Mouse (Mus musculus): ENCODE results near the gene Kirrel3. TPM values are rescaled to one million over a fixed set of nuclear protein-coding genes. Genes with fewer than 3 reads are reported as not detected.

The Kirrel3 gene
- total and polyA plus RNA-seq, 2 experiments from 2014 or later, result 0.29 to 0.42 TPM

DNA sequence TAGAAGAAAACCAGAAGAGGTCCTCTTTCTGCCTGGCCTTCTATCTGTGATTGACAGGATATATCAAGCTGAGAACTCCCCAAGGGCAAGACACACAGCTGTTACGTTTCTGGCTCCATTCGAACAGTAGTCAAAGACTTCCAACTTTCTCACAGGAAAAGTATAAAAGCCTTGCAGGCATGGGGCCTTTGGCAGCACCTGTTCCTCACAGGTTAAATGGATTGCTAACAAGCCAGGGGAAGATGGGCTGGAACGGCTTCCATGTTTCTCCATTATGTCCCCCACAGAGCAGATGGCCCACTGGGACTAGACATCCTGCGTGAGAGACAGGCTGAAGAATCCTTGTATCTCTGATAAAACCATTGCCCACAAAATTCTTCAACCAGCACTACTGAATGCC, 415.5 kb downstream of the Kirrel3 start:
- Histone ChIP-seq H3K36me3 (replicated peaks; ENCODE audit: control insufficient read depth, insufficient read depth, low read length) (no peaks in the 10 kb centered on the region), H3K4me3 (ENCODE audit: low read depth, low read length) (no peak overlapping the region), H3K9ac (replicated peaks; ENCODE audit: low read depth, low read length) (no peak overlapping the region), H3K27ac (ENCODE audit: low read depth) (no peak overlapping the region), H3K9me3 (replicated peaks; ENCODE audit: control insufficient read depth, low read length) (no peaks in the 10 kb centered on the region), H3K4me2 (ENCODE audit: low read depth, low read length) (no peak overlapping the region), H3K27me3 (ENCODE audit: control insufficient read depth, insufficient read depth, low read length) (no peaks in the 10 kb centered on the region), H3K4me1 (ENCODE audit: control insufficient read depth, insufficient read depth) (no peaks in the 10 kb centered on the region)
- DNase-seq (ENCODE audit: low spot score) (no peak), ATAC-seq (ENCODE audit: insufficient read depth, low read depth) (no peak)
- no peak for TF ChIP-seq EP300 (IDR thresholded peaks at IDR 0.05; ENCODE audit: low read depth)
- no peak for TF ChIP-seq CTCF (IDR thresholded peaks at IDR 0.05; ENCODE audit: low read depth)
- 70% methylated on average over 4 of the region's 4 CpGs for WGBS

DNA sequence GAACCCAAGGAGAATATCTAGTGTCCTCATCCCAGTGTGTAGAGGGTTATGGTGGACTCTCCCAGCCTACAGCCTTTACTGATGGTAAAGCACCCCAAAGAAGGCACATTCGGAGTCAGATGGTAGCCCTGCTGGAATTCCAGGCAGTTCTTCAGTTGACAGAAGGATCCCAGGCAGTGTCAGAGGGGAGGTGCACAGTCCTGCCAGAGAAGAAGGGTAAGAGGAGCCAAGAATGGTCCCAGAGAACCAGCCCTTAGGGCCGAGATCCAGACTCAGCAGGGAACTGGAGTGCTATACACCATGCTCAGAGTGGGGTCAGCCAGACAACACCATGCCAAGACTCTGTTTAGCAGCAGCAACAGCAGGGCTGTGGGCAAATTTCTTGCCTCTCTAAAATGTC, 416.2 kb downstream of the Kirrel3 start:
- H3K4me1 ChIP-seq (ENCODE audit: control insufficient read depth, insufficient read depth), result no peaks in the 10 kb centered on the region
- TF ChIP-seq EP300 (IDR thresholded peaks at IDR 0.05; ENCODE audit: low read depth) (no peak), CTCF (IDR thresholded peaks at IDR 0.05; ENCODE audit: low read depth) (no peak)
- no peak overlapping the region for H3K4me2 ChIP-seq (ENCODE audit: low read depth, low read length)
- DNase-seq (ENCODE audit: low spot score) (no peak), ATAC-seq (ENCODE audit: insufficient read depth, low read depth) (no peak)
- WGBS, result 55% methylated on average over 2 of the region's 2 CpGs
- no peak overlapping the region for H3K9ac ChIP-seq (replicated peaks; ENCODE audit: low read depth, low read length)
- H3K9me3 ChIP-seq (replicated peaks; ENCODE audit: control insufficient read depth, low read length), result no peaks in the 10 kb centered on the region
- no peak overlapping the region for H3K4me3 ChIP-seq (ENCODE audit: low read depth, low read length)
- no peaks in the 10 kb centered on the region for H3K36me3 ChIP-seq (replicated peaks; ENCODE audit: control insufficient read depth, insufficient read depth, low read length)
- H3K27me3 ChIP-seq (ENCODE audit: control insufficient read depth, insufficient read depth, low read length), result no peaks in the 10 kb centered on the region
- no peak overlapping the region for H3K27ac ChIP-seq (ENCODE audit: low read depth)

DNA sequence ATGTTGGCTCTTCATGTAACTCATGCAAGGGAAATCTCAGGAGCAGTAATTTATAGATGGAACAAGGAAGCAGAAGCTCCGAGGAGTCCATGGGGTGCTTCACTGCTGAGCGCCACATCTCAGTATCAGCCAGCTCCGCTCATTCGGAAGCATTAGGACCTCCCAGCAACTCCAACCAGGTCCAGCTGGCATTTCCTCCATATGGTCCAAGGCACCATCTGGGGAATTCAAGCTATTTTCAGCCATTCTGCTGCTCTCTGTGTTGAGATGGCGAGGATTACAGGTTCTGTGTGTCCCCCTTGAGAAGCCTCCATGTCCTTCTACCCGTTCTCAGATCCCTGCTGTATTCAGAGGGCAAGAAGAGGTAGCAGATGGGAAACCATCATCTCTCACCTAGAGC, 419.5 kb downstream of the Kirrel3 start:
- Histone ChIP-seq H3K9me3 (replicated peaks; ENCODE audit: control insufficient read depth, low read length) (no peaks in the 10 kb centered on the region), H3K9ac (replicated peaks; ENCODE audit: low read depth, low read length) (no peak overlapping the region), H3K27me3 (ENCODE audit: control insufficient read depth, insufficient read depth, low read length) (no peaks in the 10 kb centered on the region), H3K4me1 (ENCODE audit: control insufficient read depth, insufficient read depth) (no peaks in the 10 kb centered on the region), H3K4me2 (ENCODE audit: low read depth, low read length) (no peak overlapping the region), H3K27ac (ENCODE audit: low read depth) (no peak overlapping the region), H3K36me3 (replicated peaks; ENCODE audit: control insufficient read depth, insufficient read depth, low read length) (no peaks in the 10 kb centered on the region), H3K4me3 (ENCODE audit: low read depth, low read length) (no peak overlapping the region)
- 75% methylated on average over 6 of the region's 6 CpGs for whole genome bisulfite sequencing
- TF ChIP-seq CTCF (IDR thresholded peaks at IDR 0.05; ENCODE audit: low read depth) (no peak), EP300 (IDR thresholded peaks at IDR 0.05; ENCODE audit: low read depth) (no peak)
- DNase-seq (ENCODE audit: low spot score) (no peak), ATAC-seq (ENCODE audit: insufficient read depth, low read depth) (no peak)

DNA sequence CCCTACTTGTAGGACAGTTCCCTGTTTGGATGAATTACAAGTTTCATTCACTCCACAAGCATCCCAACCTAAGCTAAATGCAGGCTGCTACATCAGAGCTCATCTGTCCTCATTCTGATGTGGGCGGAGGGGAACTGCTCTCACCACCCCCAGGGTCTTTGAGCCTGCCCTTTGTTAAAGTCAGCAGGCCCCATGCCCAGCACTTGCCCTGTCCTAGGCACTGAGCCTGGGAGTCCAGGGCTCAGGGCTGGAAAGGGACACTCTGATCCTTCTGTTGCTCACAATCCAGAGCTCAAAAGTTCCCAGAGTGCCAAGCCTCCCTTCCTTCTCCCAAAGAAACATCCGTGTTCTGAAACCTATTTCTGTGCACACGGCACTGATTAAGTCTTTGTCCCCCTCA, 422.3 kb downstream of the Kirrel3 start:
- no peak for TF ChIP-seq EP300 (IDR thresholded peaks at IDR 0.05; ENCODE audit: low read depth)
- H3K9ac ChIP-seq (replicated peaks; ENCODE audit: low read depth, low read length), result no peak overlapping the region
- no peaks in the 10 kb centered on the region for H3K27me3 ChIP-seq (ENCODE audit: control insufficient read depth, insufficient read depth, low read length)
- ATAC-seq (ENCODE audit: insufficient read depth, low read depth), result no peak
- no peaks in the 10 kb centered on the region for H3K9me3 ChIP-seq (replicated peaks; ENCODE audit: control insufficient read depth, low read length)
- H3K4me2 ChIP-seq (ENCODE audit: low read depth, low read length), result no peak overlapping the region
- 68% methylated on average over 3 of the region's 3 CpGs for WGBS
- no peak overlapping the region for H3K27ac ChIP-seq (ENCODE audit: low read depth)
- H3K4me3 ChIP-seq (ENCODE audit: low read depth, low read length), result no peak overlapping the region
- no peaks in the 10 kb centered on the region for H3K36me3 ChIP-seq (replicated peaks; ENCODE audit: control insufficient read depth, insufficient read depth, low read length)
- no peaks in the 10 kb centered on the region for H3K4me1 ChIP-seq (ENCODE audit: control insufficient read depth, insufficient read depth)
- no peak for DNase-seq (ENCODE audit: low spot score)

DNA sequence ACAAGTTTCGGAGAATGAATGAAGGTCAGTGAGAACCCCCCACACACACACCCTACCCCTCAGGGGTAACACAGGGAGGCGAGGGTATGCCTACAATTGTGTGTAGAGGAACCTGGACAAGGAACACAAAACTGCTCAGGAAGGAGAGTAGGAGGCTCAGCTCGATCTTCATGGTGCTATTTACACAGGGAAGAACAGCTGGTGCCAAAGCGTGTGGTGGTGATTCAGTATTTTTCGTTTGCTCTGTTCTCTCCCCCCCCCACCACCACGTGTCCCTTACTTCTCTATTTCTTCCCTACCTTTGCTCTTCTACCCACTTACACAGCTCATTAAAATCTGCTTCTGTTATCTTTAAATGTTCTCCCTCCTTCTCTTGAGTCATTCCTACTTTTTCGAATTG, 426.1 kb downstream of the Kirrel3 start:
- WGBS, result 61% methylated on average over 7 of the region's 7 CpGs

DNA sequence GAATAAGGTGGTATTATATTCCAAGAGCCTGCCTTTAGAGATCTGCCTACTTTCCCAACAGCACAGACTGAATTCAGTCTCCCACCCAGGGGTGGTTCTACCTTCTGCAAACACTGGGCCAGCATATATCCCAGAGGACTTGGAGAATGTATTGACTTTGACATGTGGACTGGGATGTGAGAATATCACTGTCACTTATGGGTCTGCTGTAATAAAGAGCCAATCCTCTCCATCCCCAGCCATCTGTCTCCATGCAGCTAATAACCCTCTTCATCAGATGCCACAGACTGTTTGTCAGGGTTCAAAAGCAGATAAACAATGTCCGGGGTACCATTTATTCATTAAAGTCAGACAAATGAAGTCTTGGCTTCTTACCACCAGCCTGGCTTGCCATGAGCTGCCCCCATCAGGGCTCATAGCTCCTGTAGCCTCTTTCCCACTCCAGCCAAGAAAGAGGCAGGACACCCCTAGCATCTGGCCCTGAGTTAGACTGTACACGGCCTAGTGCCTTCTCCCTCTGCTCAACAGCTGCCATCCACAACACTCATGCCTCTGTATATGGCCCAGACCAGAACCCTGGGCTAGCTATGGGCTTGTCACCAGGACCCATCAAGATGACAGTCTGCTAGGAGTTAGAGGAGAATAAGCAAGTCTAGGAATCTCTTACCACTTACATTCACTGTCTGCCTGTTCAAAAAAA, 426.7 kb downstream of the Kirrel3 start:
- Histone ChIP-seq H3K4me1 (ENCODE audit: control insufficient read depth, insufficient read depth) (no peaks in the 10 kb centered on the region), H3K4me2 (ENCODE audit: low read depth, low read length) (no peak overlapping the region), H3K4me3 (ENCODE audit: low read depth, low read length) (no peak overlapping the region), H3K9me3 (replicated peaks; ENCODE audit: control insufficient read depth, low read length) (no peaks in the 10 kb centered on the region), H3K9ac (replicated peaks; ENCODE audit: low read depth, low read length) (no peak overlapping the region), H3K36me3 (replicated peaks; ENCODE audit: control insufficient read depth, insufficient read depth, low read length) (no peaks in the 10 kb centered on the region), H3K27ac (ENCODE audit: low read depth) (no peak overlapping the region), H3K27me3 (ENCODE audit: control insufficient read depth, insufficient read depth, low read length) (no peaks in the 10 kb centered on the region)
- 86% methylated on average over 2 of the region's 2 CpGs for WGBS
- ATAC-seq (ENCODE audit: insufficient read depth, low read depth), result no peak
- no peak for DNase-seq (ENCODE audit: low spot score)
- TF ChIP-seq EP300 (IDR thresholded peaks at IDR 0.05; ENCODE audit: low read depth) (no peak), CTCF (IDR thresholded peaks at IDR 0.05; ENCODE audit: low read depth) (no peak)

More for the DNA sequence above, 426.1 kb downstream of the Kirrel3 start:
- H3K4me2 ChIP-seq (ENCODE audit: low read depth, low read length), result no peak overlapping the region
- H3K9me3 ChIP-seq (replicated peaks; ENCODE audit: control insufficient read depth, low read length), result no peaks in the 10 kb centered on the region
- no peaks in the 10 kb centered on the region for H3K27me3 ChIP-seq (ENCODE audit: control insufficient read depth, insufficient read depth, low read length)
- TF ChIP-seq EP300 (IDR thresholded peaks at IDR 0.05; ENCODE audit: low read depth), result no peak
- TF ChIP-seq CTCF (IDR thresholded peaks at IDR 0.05; ENCODE audit: low read depth), result no peak
- no peak overlapping the region for H3K27ac ChIP-seq (ENCODE audit: low read depth)
- H3K4me3 ChIP-seq (ENCODE audit: low read depth, low read length), result no peak overlapping the region
- H3K36me3 ChIP-seq (replicated peaks; ENCODE audit: control insufficient read depth, insufficient read depth, low read length), result no peaks in the 10 kb centered on the region
- DNase-seq (ENCODE audit: low spot score), result no peak
- H3K9ac ChIP-seq (replicated peaks; ENCODE audit: low read depth, low read length), result no peak overlapping the region
- H3K4me1 ChIP-seq (ENCODE audit: control insufficient read depth, insufficient read depth), result no peaks in the 10 kb centered on the region
- no peak for ATAC-seq (ENCODE audit: insufficient read depth, low read depth)
